Mouse (Mus musculus): ENCODE measurements around the gene Ngb. TPM values are rescaled to one million over a fixed set of nuclear protein-coding genes. Genes with fewer than 3 reads are reported as not detected.

Ngb gene
- polyA plus RNA-seq, 1 experiment, result 0.04 TPM

GRCm38 (mm10) chr12:87089255-87089654, 13.1 kb downstream of the Ngb start:
- H3ac ChIP-seq (ENCODE audit: control insufficient read depth, insufficient read length), result no peak overlapping the region
- H3K79me2 ChIP-seq (ENCODE audit: control insufficient read depth, insufficient read depth), result no peaks in the 10 kb centered on the region
- H3K4me2 ChIP-seq (ENCODE audit: low read depth), result no peak overlapping the region
- H3K27me3 ChIP-seq (ENCODE audit: control insufficient read depth, insufficient read depth, insufficient read length), result peaks cover 30% of the 10 kb centered on the region
- no peaks in the 10 kb centered on the region for H3K36me3 ChIP-seq (ENCODE audit: control insufficient read depth, insufficient read depth)
- no peak for TF ChIP-seq TCF12 (IDR thresholded peaks at IDR 0.05; ENCODE audit: insufficient read depth, poor library complexity, severe bottlenecking)
- TF ChIP-seq CEBPB (IDR thresholded peaks at IDR 0.05; ENCODE audit: insufficient read depth, poor library complexity, severe bottlenecking), result no peak
- TF ChIP-seq E2F4 (IDR thresholded peaks at IDR 0.05; ENCODE audit: insufficient read depth), result no peak
- TF ChIP-seq MAX (IDR thresholded peaks at IDR 0.05; ENCODE audit: low read depth), result no peak
- TF ChIP-seq POLR2A (IDR thresholded peaks at IDR 0.05; ENCODE audit: insufficient read length, low read depth), result no peak
- TF ChIP-seq MYOG (IDR thresholded peaks at IDR 0.05; ENCODE audit: control insufficient read depth in 1 of 3, insufficient read depth in 1 of 3, insufficient read length in 2 of 3, low read depth in 2 of 3), result no peak
- no peak for TF ChIP-seq REST (IDR thresholded peaks at IDR 0.05; ENCODE audit: insufficient read depth, insufficient read length)
- TF ChIP-seq TCF3 (IDR thresholded peaks at IDR 0.05; ENCODE audit: insufficient read length, low read depth), result no peak
- TF ChIP-seq SRF (IDR thresholded peaks at IDR 0.05; ENCODE audit: control insufficient read depth, insufficient read length, low read depth), result no peak
- TF ChIP-seq USF1 (IDR thresholded peaks at IDR 0.05; ENCODE audit: low read depth), result no peak
- no peak for TF ChIP-seq POLR2AphosphoS2 (IDR thresholded peaks at IDR 0.05; ENCODE audit: insufficient read length, low read depth)
- TF ChIP-seq MYOD1 (IDR thresholded peaks at IDR 0.05; ENCODE audit: control insufficient read depth in 1 of 3, insufficient read length in 2 of 3, low read depth in 2 of 3), result no peak
- no peak overlapping the region for H3K4me3 ChIP-seq

DNA sequence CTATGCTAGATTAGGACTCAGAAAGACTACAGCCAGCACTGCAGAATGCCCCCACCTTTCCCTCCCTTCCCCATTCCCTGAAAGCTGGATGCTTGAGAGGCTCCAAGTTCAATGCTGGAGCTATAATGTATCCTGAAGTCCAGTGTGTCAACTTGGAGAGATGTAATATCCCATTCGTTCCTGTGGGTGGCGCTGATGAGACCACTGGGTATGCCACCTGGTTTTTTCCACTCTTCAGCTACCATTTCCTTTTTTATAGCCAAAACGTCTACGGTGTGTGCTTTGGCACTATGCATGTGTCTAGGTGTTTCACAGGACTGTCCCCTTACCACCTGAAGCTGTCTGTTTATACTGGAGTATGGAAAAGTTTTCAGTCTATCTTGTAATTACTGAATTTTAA, 14.0 kb downstream of the Ngb start:
- no peaks in the 10 kb centered on the region for H3K79me2 ChIP-seq (ENCODE audit: control insufficient read depth, insufficient read depth)
- H3ac ChIP-seq (ENCODE audit: control insufficient read depth, insufficient read length), result no peak overlapping the region
- H3K27me3 ChIP-seq (ENCODE audit: control insufficient read depth, insufficient read depth, insufficient read length), result peaks cover 27% of the 10 kb centered on the region
- H3K4me3 ChIP-seq, result no peak overlapping the region
- no peak overlapping the region for H3K4me2 ChIP-seq (ENCODE audit: low read depth)
- TF ChIP-seq MYOG (IDR thresholded peaks at IDR 0.05; ENCODE audit: control insufficient read depth in 1 of 3, insufficient read depth in 1 of 3, insufficient read length in 2 of 3, low read depth in 2 of 3), result no peak
- no peaks in the 10 kb centered on the region for H3K36me3 ChIP-seq (ENCODE audit: control insufficient read depth, insufficient read depth)

DNA sequence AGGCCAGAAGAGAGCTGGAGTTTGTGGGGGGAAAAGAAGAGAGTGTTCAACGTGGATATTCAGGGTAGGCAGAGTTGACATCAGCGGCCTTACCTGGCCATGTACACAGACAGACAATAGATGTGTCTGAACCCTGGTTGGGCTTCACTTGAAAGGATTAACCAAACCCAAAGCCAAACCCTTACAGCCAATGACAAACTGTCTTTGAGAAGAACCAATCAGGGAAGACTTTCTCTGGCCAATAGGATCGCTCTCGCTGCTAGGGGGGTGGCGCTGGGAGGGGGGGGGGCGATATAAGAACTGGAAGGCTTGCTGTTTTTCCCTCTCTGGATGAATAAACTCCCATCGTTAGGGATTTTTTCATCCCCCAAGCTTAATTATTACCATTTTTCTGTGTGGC, 15.1 kb downstream of the Ngb start:
- TF ChIP-seq MAX (IDR thresholded peaks at IDR 0.05; ENCODE audit: low read depth) (no peak), CEBPB (IDR thresholded peaks at IDR 0.05; ENCODE audit: insufficient read depth, poor library complexity, severe bottlenecking) (no peak), REST (IDR thresholded peaks at IDR 0.05; ENCODE audit: insufficient read depth, insufficient read length) (no peak), TCF12 (IDR thresholded peaks at IDR 0.05; ENCODE audit: insufficient read depth, poor library complexity, severe bottlenecking) (no peak), USF1 (IDR thresholded peaks at IDR 0.05; ENCODE audit: low read depth) (no peak), POLR2A (IDR thresholded peaks at IDR 0.05; ENCODE audit: insufficient read length, low read depth) (no peak), POLR2AphosphoS2 (IDR thresholded peaks at IDR 0.05; ENCODE audit: insufficient read length, low read depth) (no peak), TCF3 (IDR thresholded peaks at IDR 0.05; ENCODE audit: insufficient read length, low read depth) (no peak), SRF (IDR thresholded peaks at IDR 0.05; ENCODE audit: control insufficient read depth, insufficient read length, low read depth) (no peak), MYOD1 (IDR thresholded peaks at IDR 0.05; ENCODE audit: control insufficient read depth in 1 of 3, insufficient read length in 2 of 3, low read depth in 2 of 3) (no peak), MYOG (IDR thresholded peaks at IDR 0.05; ENCODE audit: control insufficient read depth in 1 of 3, insufficient read depth in 1 of 3, insufficient read length in 2 of 3, low read depth in 2 of 3) (no peak), E2F4 (IDR thresholded peaks at IDR 0.05; ENCODE audit: insufficient read depth) (no peak)
- Histone ChIP-seq H3K79me2 (ENCODE audit: control insufficient read depth, insufficient read depth) (no peaks in the 10 kb centered on the region), H3ac (ENCODE audit: control insufficient read depth, insufficient read length) (no peak overlapping the region), H3K4me2 (ENCODE audit: low read depth) (no peak overlapping the region), H3K27me3 (ENCODE audit: control insufficient read depth, insufficient read depth, insufficient read length) (peaks cover 30% of the 10 kb centered on the region), H3K4me3 (no peak overlapping the region), H3K36me3 (ENCODE audit: control insufficient read depth, insufficient read depth) (no peaks in the 10 kb centered on the region)

DNA sequence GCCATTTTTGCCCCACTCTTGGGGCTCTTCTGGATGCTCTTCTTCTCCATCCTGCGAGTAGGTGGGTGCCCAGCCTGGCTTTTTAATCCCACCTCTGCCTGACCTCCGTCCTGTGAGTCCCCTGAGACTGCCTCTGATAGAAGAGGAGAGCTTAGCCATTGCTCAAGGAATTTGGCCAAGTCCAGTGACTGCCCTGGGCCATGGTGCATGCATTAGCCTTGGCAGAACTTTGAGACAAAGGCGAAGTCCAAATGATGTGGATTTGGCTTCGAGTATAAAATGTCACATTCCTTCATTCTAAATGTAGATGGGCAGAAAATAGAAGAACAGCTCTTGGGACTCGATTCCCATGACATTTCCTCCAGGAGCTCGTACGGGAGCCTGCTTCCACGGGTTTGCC, 19.5 kb downstream of the Ngb start:
- Histone ChIP-seq H3ac (ENCODE audit: control insufficient read depth, insufficient read length) (no peak overlapping the region), H3K27me3 (ENCODE audit: control insufficient read depth, insufficient read depth, insufficient read length) (peaks cover 37% of the 10 kb centered on the region), H3K4me2 (ENCODE audit: low read depth) (no peak overlapping the region), H3K36me3 (ENCODE audit: control insufficient read depth, insufficient read depth) (no peaks in the 10 kb centered on the region), H3K4me3 (no peak overlapping the region), H3K79me2 (ENCODE audit: control insufficient read depth, insufficient read depth) (no peaks in the 10 kb centered on the region)
- TF ChIP-seq USF1 (IDR thresholded peaks at IDR 0.05; ENCODE audit: low read depth) (no peak), POLR2AphosphoS2 (IDR thresholded peaks at IDR 0.05; ENCODE audit: insufficient read length, low read depth) (no peak), MYOG (IDR thresholded peaks at IDR 0.05; ENCODE audit: control insufficient read depth in 1 of 3, insufficient read depth in 1 of 3, insufficient read length in 2 of 3, low read depth in 2 of 3) (no peak), REST (IDR thresholded peaks at IDR 0.05; ENCODE audit: insufficient read depth, insufficient read length) (no peak), E2F4 (IDR thresholded peaks at IDR 0.05; ENCODE audit: insufficient read depth) (no peak), MYOD1 (IDR thresholded peaks at IDR 0.05; ENCODE audit: control insufficient read depth in 1 of 3, insufficient read length in 2 of 3, low read depth in 2 of 3) (no peak), MAX (IDR thresholded peaks at IDR 0.05; ENCODE audit: low read depth) (no peak), CEBPB (IDR thresholded peaks at IDR 0.05; ENCODE audit: insufficient read depth, poor library complexity, severe bottlenecking) (no peak), TCF12 (IDR thresholded peaks at IDR 0.05; ENCODE audit: insufficient read depth, poor library complexity, severe bottlenecking) (no peak), SRF (IDR thresholded peaks at IDR 0.05; ENCODE audit: control insufficient read depth, insufficient read length, low read depth) (no peak), TCF3 (IDR thresholded peaks at IDR 0.05; ENCODE audit: insufficient read length, low read depth) (no peak), POLR2A (IDR thresholded peaks at IDR 0.05; ENCODE audit: insufficient read length, low read depth) (no peak)

DNA sequence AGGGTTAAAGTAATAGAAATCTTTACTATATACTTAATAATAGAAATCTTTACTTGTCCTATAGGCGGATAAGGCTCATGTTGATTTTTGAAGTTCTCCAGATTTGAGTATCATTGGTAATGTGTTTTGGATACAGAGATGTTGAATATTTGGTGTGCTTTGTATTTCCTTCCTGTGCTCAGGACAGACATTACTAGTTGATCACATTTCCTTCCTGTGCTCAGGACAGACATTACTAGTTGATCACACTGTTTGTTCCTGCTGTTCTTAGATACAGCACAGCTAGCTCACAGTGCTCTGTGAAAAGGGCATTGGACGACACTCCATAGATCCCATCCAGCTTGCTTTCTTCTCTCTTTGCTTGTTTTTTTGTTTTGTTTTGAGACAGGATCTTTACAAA, 25.7 kb downstream of the Ngb start:
- TF ChIP-seq MAX (IDR thresholded peaks at IDR 0.05; ENCODE audit: low read depth) (no peak), SRF (IDR thresholded peaks at IDR 0.05; ENCODE audit: control insufficient read depth, insufficient read length, low read depth) (no peak), POLR2AphosphoS2 (IDR thresholded peaks at IDR 0.05; ENCODE audit: insufficient read length, low read depth) (no peak), TCF12 (IDR thresholded peaks at IDR 0.05; ENCODE audit: insufficient read depth, poor library complexity, severe bottlenecking) (no peak), MYOG (IDR thresholded peaks at IDR 0.05; ENCODE audit: control insufficient read depth in 1 of 3, insufficient read depth in 1 of 3, insufficient read length in 2 of 3, low read depth in 2 of 3) (no peak), E2F4 (IDR thresholded peaks at IDR 0.05; ENCODE audit: insufficient read depth) (no peak), USF1 (IDR thresholded peaks at IDR 0.05; ENCODE audit: low read depth) (no peak), CEBPB (IDR thresholded peaks at IDR 0.05; ENCODE audit: insufficient read depth, poor library complexity, severe bottlenecking) (no peak), MYOD1 (IDR thresholded peaks at IDR 0.05; ENCODE audit: control insufficient read depth in 1 of 3, insufficient read length in 2 of 3, low read depth in 2 of 3) (no peak)
- no peak overlapping the region for H3ac ChIP-seq (ENCODE audit: control insufficient read depth, insufficient read length)

More for the DNA sequence above, 25.7 kb downstream of the Ngb start:
- no peak overlapping the region for H3K4me2 ChIP-seq (ENCODE audit: low read depth)
- no peaks in the 10 kb centered on the region for H3K36me3 ChIP-seq (ENCODE audit: control insufficient read depth, insufficient read depth)
- H3K4me3 ChIP-seq, result no peak overlapping the region
- peaks cover 44% of the 10 kb centered on the region for H3K27me3 ChIP-seq (ENCODE audit: control insufficient read depth, insufficient read depth, insufficient read length)
- no peaks in the 10 kb centered on the region for H3K79me2 ChIP-seq (ENCODE audit: control insufficient read depth, insufficient read depth)
